Mouse (Mus musculus): ENCODE measurements around the gene Ahdc1.

Ahdc1 gene

GRCm38 (mm10) chr4:133055163-133055951 is 44.3 kb downstream of the Ahdc1 start:
- DNase-seq (ENCODE audit: low spot score): no peak

- DNase-seq (ENCODE audit: low spot score): peak; percentile 88
These were observed 45.2 kb downstream of the Ahdc1 start for GRCm38 (mm10) chr4:133056069-133056890.

- peak; percentile 68 for DNase-seq (ENCODE audit: low spot score)
These were observed 46.5 kb downstream of the Ahdc1 start for GRCm38 (mm10) chr4:133057389-133058122.

- no peak for DNase-seq (ENCODE audit: low spot score)
These were observed 47.0 kb downstream of the Ahdc1 start for GRCm38 (mm10) chr4:133058123-133058453.

GRCm38 (mm10) chr4:133058513-133059480 is 47.7 kb downstream of the Ahdc1 start:
- DNase-seq (ENCODE audit: low spot score): no peak

- no peak for DNase-seq (ENCODE audit: low spot score)
These were observed 49.6 kb downstream of the Ahdc1 start for GRCm38 (mm10) chr4:133060702-133061101.

GRCm38 (mm10) chr4:133061798-133062197 is 50.7 kb downstream of the Ahdc1 start:
- no peak for DNase-seq (ENCODE audit: low spot score)

- DNase-seq (ENCODE audit: low spot score): peak; percentile 60
These were observed 51.2 kb downstream of the Ahdc1 start for GRCm38 (mm10) chr4:133062286-133062685.

- DNase-seq (ENCODE audit: low spot score): no peak
These were observed 52.1 kb downstream of the Ahdc1 start for GRCm38 (mm10) chr4:133063203-133063602.

GRCm38 (mm10) chr4:133063799-133064198 is 52.7 kb downstream of the Ahdc1 start:
- DNase-seq (ENCODE audit: low spot score): no peak

GRCm38 (mm10) chr4:133064791-133065190 is 53.7 kb downstream of the Ahdc1 start:
- DNase-seq (ENCODE audit: low spot score): no peak

- no peak for DNase-seq (ENCODE audit: low spot score)
These were observed 54.9 kb downstream of the Ahdc1 start for GRCm38 (mm10) chr4:133065894-133066386.

GRCm38 (mm10) chr4:133068400-133069138 is 57.5 kb downstream of the Ahdc1 start:
- DNase-seq (ENCODE audit: low spot score): no peak

GRCm38 (mm10) chr4:133070388-133070787 is 59.3 kb downstream of the Ahdc1 start:
- no peak for DNase-seq (ENCODE audit: low spot score)

GRCm38 (mm10) chr4:133070821-133071372 is 59.8 kb downstream of the Ahdc1 start:
- DNase-seq (ENCODE audit: low spot score): no peak

- no peak for DNase-seq (ENCODE audit: low spot score)
These were observed 62.1 kb downstream of the Ahdc1 start for GRCm38 (mm10) chr4:133073192-133073591.

- DNase-seq (ENCODE audit: low spot score): no peak
These were observed 63.2 kb downstream of the Ahdc1 start for GRCm38 (mm10) chr4:133074070-133074819.

GRCm38 (mm10) chr4:133074894-133075572 is 64.0 kb downstream of the Ahdc1 start:
- no peak for DNase-seq (ENCODE audit: low spot score)

- no peak for DNase-seq (ENCODE audit: low spot score)
These were observed 67.9 kb downstream of the Ahdc1 start for GRCm38 (mm10) chr4:133078947-133079346.

All from testis, postnatal 10 days (tissue).